Mouse (Mus musculus): ENCODE measurements around the gene Shank3. TPM values are rescaled to one million over a fixed set of nuclear protein-coding genes. Genes with fewer than 3 reads are reported as not detected.

Gene Shank3
- total RNA-seq, 1 experiment from 2014 or later, result not detected

GRCm38 (mm10) chr15:89521951-89522350 is 22.5 kb downstream of the Shank3 start:
- ATAC-seq (ENCODE audit: extremely low read depth, insufficient number of reproducible peaks, low FRiP score, poor library complexity, severe bottlenecking), result no peak

- ATAC-seq (ENCODE audit: extremely low read depth, insufficient number of reproducible peaks, low FRiP score, poor library complexity, severe bottlenecking), result no peak
Measured at GRCm38 (mm10) chr15:89522566-89523282, 23.3 kb downstream of the Shank3 start.

- ATAC-seq (ENCODE audit: extremely low read depth, insufficient number of reproducible peaks, low FRiP score, poor library complexity, severe bottlenecking), result no peak
Measured at GRCm38 (mm10) chr15:89523283-89523832, 23.9 kb downstream of the Shank3 start.

DNA sequence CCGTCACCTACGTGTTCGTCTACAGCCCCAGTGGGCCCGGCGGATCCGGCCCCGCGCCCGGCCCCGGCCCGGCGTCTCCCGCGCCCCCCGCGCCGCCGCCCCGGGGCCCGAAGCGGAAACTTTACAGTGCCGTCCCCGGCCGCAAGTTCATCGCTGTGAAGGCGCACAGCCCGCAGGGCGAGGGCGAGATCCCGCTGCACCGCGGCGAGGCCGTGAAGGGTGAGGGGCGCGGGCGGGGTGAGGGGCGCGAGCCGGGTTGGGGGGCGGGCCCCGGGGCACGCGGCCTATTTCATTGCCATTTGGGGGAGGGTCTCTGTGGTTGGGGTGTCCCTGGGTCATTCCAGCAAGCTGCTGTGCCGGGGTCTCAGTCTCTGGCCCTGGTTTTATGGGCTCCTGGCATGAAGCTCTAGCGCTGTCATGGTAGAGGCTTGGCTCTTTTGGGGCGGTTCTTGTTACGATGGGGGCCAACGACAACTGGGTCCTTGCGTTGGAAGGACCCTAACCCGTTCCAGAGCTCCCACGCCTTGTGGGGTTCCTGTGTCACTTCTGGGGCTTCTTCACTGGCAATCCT is 24.7 kb downstream of the Shank3 start:
- ATAC-seq (ENCODE audit: extremely low read depth, insufficient number of reproducible peaks, low FRiP score, poor library complexity, severe bottlenecking), result no peak

- ATAC-seq (ENCODE audit: extremely low read depth, insufficient number of reproducible peaks, low FRiP score, poor library complexity, severe bottlenecking), result no peak
Measured at GRCm38 (mm10) chr15:89524611-89525415, 25.4 kb downstream of the Shank3 start.

GRCm38 (mm10) chr15:89525464-89525863 is 26.0 kb downstream of the Shank3 start:
- no peak for ATAC-seq (ENCODE audit: extremely low read depth, insufficient number of reproducible peaks, low FRiP score, poor library complexity, severe bottlenecking)

GRCm38 (mm10) chr15:89525896-89526295 is 26.5 kb downstream of the Shank3 start:
- no peak for ATAC-seq (ENCODE audit: extremely low read depth, insufficient number of reproducible peaks, low FRiP score, poor library complexity, severe bottlenecking)

- ATAC-seq (ENCODE audit: extremely low read depth, insufficient number of reproducible peaks, low FRiP score, poor library complexity, severe bottlenecking), result no peak
Measured at GRCm38 (mm10) chr15:89526776-89527325, 27.4 kb downstream of the Shank3 start.

GRCm38 (mm10) chr15:89527466-89527865 is 28.0 kb downstream of the Shank3 start:
- ATAC-seq (ENCODE audit: extremely low read depth, insufficient number of reproducible peaks, low FRiP score, poor library complexity, severe bottlenecking), result no peak

DNA sequence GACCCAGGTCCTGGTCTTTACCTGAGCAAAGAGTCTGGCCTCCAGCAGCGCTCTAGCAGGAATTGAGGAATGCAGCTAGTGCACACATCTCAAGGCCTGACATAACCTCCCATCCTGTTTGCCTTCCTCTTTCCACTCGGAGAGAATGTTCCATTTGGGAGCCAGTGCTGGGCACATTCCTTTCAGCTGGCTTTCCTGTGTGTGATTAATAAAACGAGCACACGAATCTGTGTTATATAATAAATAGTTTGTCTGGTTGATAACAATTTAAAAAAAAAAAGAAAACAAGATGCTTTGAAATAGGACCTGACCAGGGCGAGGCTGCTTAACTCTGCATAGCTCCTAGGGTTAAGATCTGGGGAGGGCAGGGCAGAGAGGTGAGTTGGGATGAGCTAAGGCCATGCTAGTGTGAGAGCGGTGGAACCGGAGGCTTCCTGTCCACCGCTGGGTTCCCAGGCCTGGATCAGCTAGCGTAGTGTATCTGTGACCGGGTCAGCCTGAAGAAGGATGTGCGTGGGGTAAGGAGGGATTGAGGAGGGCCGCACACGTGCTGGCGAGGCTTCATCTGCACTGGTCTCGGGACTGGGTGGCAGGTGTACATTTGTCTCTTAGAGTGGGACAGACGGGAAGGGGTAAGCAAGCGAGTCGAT is 28.9 kb downstream of the Shank3 start:
- ATAC-seq (ENCODE audit: extremely low read depth, insufficient number of reproducible peaks, low FRiP score, poor library complexity, severe bottlenecking), result no peak

DNA sequence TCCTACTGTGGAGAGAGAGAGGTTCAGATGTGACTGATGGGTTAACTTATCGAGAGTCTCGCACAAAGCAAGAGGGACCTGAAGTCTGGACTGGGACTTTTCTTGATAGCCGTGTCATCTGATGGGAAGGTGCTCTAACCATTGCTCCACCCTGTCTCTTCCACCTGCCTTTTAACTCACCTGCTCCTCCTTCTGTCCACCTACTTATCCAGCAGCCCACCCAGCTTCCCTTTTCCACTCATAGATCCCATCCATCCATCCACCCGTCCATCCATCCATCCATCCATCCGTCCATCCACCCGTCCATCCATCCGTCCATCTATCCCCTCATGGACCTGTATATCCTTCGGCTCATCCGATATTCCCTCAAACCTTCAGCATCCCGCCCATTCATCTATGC is 29.5 kb downstream of the Shank3 start:
- ATAC-seq (ENCODE audit: extremely low read depth, insufficient number of reproducible peaks, low FRiP score, poor library complexity, severe bottlenecking), result no peak

- ATAC-seq (ENCODE audit: extremely low read depth, insufficient number of reproducible peaks, low FRiP score, poor library complexity, severe bottlenecking), result no peak
Measured at GRCm38 (mm10) chr15:89530336-89530735, 30.9 kb downstream of the Shank3 start.

GRCm38 (mm10) chr15:89531399-89531798 is 32.0 kb downstream of the Shank3 start:
- ATAC-seq (ENCODE audit: extremely low read depth, insufficient number of reproducible peaks, low FRiP score, poor library complexity, severe bottlenecking), result no peak

GRCm38 (mm10) chr15:89532026-89532923 is 32.9 kb downstream of the Shank3 start:
- ATAC-seq (ENCODE audit: extremely low read depth, insufficient number of reproducible peaks, low FRiP score, poor library complexity, severe bottlenecking), result no peak

- no peak for ATAC-seq (ENCODE audit: extremely low read depth, insufficient number of reproducible peaks, low FRiP score, poor library complexity, severe bottlenecking)
Measured at GRCm38 (mm10) chr15:89532924-89533842, 33.8 kb downstream of the Shank3 start.

GRCm38 (mm10) chr15:89533843-89534207 is 34.4 kb downstream of the Shank3 start:
- ATAC-seq (ENCODE audit: extremely low read depth, insufficient number of reproducible peaks, low FRiP score, poor library complexity, severe bottlenecking), result no peak

DNA sequence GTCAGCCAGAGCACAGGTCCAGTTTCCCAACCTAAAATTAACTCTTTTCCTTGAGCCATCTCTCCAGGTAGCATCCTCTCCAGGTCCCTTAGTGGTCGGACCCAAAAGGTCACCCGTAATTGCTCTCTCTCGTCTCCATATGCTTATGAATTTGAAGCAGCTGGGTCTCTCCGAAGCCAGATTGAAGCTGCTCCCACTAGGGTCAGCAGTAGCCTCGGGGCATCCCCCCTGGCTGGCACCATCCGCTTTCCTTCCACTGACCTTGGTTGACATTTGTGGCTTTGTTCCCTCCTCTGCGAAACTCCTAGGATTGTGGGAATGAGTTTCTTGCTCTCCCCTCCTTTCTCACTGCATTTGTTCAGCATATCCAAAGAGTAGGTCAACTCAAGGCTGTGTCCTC is 44.7 kb downstream of the Shank3 start:
- no peak for ATAC-seq (ENCODE audit: extremely low read depth, insufficient number of reproducible peaks, low FRiP score, poor library complexity, severe bottlenecking)
